Mouse (Mus musculus) thymus, adult 2 months (tissue): ENCODE measurements around the gene Pax7. TPM values are rescaled to one million over a fixed set of nuclear protein-coding genes. Genes with fewer than 3 reads are reported as not detected.

Experiments used
- DNase-seq: peaks from one replicate; pipeline ENCODE4 v3.0.0; 2021
- H3K27ac ChIP-seq: fragments of 200-500 bp; 2 replicates; pipeline ENCODE4 v1.5.1; 2012; ENCODE audit warnings: low read length, control low read depth; ENCODE audit not compliant: control insufficient read depth, insufficient read depth
- H3K27me3 ChIP-seq: fragments of 200-500 bp; 2 replicates; pipeline ENCODE4 v1.6.1; 2012; ENCODE audit warnings: mild to moderate bottlenecking, low read length, moderate library complexity, mixed read lengths; ENCODE audit not compliant: control insufficient read depth, insufficient read depth
- H3K36me3 ChIP-seq: fragments of 200-500 bp; 2 replicates; pipeline ENCODE4 v1.6.1; 2012; ENCODE audit warnings: mild to moderate bottlenecking, low read length, moderate library complexity; ENCODE audit not compliant: control insufficient read depth, insufficient read depth
- H3K4me1 ChIP-seq: fragments of 200-500 bp; replicated peaks from 2 replicates; pipeline ENCODE4 v1.6.1; 2012; ENCODE audit warnings: low read length; ENCODE audit not compliant: control insufficient read depth, insufficient read depth
- H3K4me3 ChIP-seq: fragments of 200-500 bp; 2 replicates; pipeline ENCODE4 v1.5.1; 2012; ENCODE audit warnings: mild to moderate bottlenecking, low read length, control low read depth, moderate library complexity; ENCODE audit not compliant: control insufficient read depth, insufficient read depth
- CTCF ChIP-seq: fragments of 200-500 bp; IDR thresholded peaks from 2 replicates; pipeline ENCODE4 v1.5.1; 2012; ENCODE audit warnings: mild to moderate bottlenecking, control low read depth, low read length, moderate library complexity, borderline replicate concordance; ENCODE audit not compliant: control insufficient read depth, poor library complexity, insufficient read depth; ENCODE audit errors: extremely low read depth
- POLR2A ChIP-seq: fragments of 200-500 bp; IDR thresholded peaks from 2 replicates; pipeline ENCODE4 v1.6.1; 2012; ENCODE audit warnings: mild to moderate bottlenecking, low read length, control low read depth, moderate library complexity; ENCODE audit not compliant: control insufficient read depth, poor library complexity, insufficient read depth; ENCODE audit errors: extremely low read depth
- WGBS: fragments of 180-500 bp; shearing (Covaris S2); methylation state at CpG from one replicate; pipeline ENCODE4 v1.1.7; 2018; 5-methylcytosine and 5-hydroxymethylcytosine counted together
- polyA plus RNA-seq: library from polyadenylated mRNA; depleted of rRNA; stranded (reverse); fragments of >200 nt; gene quantifications from 2 replicates; pipeline ENCODE4 v1.2.3, GENCODE M21; 2012

The Pax7 gene
- polyA plus RNA-seq, 1 experiment: 1.1 TPM

- Histone ChIP-seq H3K27ac (no peak overlapping the region), H3K4me1 (no peaks in the 10 kb centered on the region), H3K36me3 (no peaks in the 10 kb centered on the region), H3K27me3 (no peaks in the 10 kb centered on the region), H3K4me3 (no peak overlapping the region)
- no peak for DNase-seq
- TF ChIP-seq CTCF (no peak), POLR2A (no peak)
- 86% methylated on average over 15 of the region's 15 CpGs for WGBS
These were observed 107.9 kb downstream of the Pax7 start for GRCm38 (mm10) chr4:139725421-139725820.

GRCm38 (mm10) chr4:139724296-139724695 is 109.0 kb downstream of the Pax7 start:
- WGBS: 63% methylated on average over 4 of the region's 4 CpGs
- Histone ChIP-seq H3K36me3 (no peaks in the 10 kb centered on the region), H3K4me3 (no peak overlapping the region), H3K27me3 (no peaks in the 10 kb centered on the region), H3K27ac (no peak overlapping the region), H3K4me1 (no peaks in the 10 kb centered on the region)
- DNase-seq: no peak
- TF ChIP-seq POLR2A (no peak), CTCF (no peak)

GRCm38 (mm10) chr4:139718978-139719377 is 114.3 kb downstream of the Pax7 start:
- Histone ChIP-seq H3K4me1 (no peaks in the 10 kb centered on the region), H3K27me3 (no peaks in the 10 kb centered on the region), H3K36me3 (no peaks in the 10 kb centered on the region), H3K27ac (no peak overlapping the region), H3K4me3 (no peak overlapping the region)
- TF ChIP-seq CTCF: no peak
- TF ChIP-seq POLR2A: no peak
- no peak for DNase-seq
- 68% methylated on average over 5 of the region's 5 CpGs for WGBS

GRCm38 (mm10) chr4:139716477-139717169 is 116.7 kb downstream of the Pax7 start:
- H3K4me1 ChIP-seq: no peaks in the 10 kb centered on the region
- no peaks in the 10 kb centered on the region for H3K27me3 ChIP-seq
- no peak overlapping the region for H3K27ac ChIP-seq
- DNase-seq: no peak
- H3K36me3 ChIP-seq: no peaks in the 10 kb centered on the region
- WGBS: 89% methylated on average over 10 of the region's 10 CpGs
- TF ChIP-seq CTCF (no peak), POLR2A (no peak)
- H3K4me3 ChIP-seq: no peak overlapping the region

- Histone ChIP-seq H3K27ac (no peak overlapping the region), H3K36me3 (no peaks in the 10 kb centered on the region), H3K4me3 (no peak overlapping the region), H3K4me1 (no peaks in the 10 kb centered on the region), H3K27me3 (no peaks in the 10 kb centered on the region)
- WGBS: 70% methylated on average over 13 of the region's 13 CpGs
- no peak for DNase-seq
- TF ChIP-seq POLR2A: no peak
These were observed 117.9 kb downstream of the Pax7 start for GRCm38 (mm10) chr4:139715241-139715932.

GRCm38 (mm10) chr4:139710467-139711334 is 122.6 kb downstream of the Pax7 start:
- Histone ChIP-seq H3K27me3 (no peaks in the 10 kb centered on the region), H3K36me3 (no peaks in the 10 kb centered on the region), H3K27ac (no peak overlapping the region), H3K4me1 (no peaks in the 10 kb centered on the region), H3K4me3 (no peak overlapping the region)
- 66% methylated on average over 25 of the region's 25 CpGs for WGBS
- DNase-seq: no peak
- TF ChIP-seq POLR2A (no peak), CTCF (no peak)
